Mouse (Mus musculus) lung, postnatal 0 days (tissue): ENCODE data around the gene Gapvd1.

Experiments
- CTCF ChIP-seq: IDR thresholded peaks from 2 replicates; pipeline ENCODE4 v1.5.1; 2016; ENCODE audit warnings: antibody characterized with exemption, mild to moderate bottlenecking
- EP300 ChIP-seq: IDR thresholded peaks from 2 replicates; pipeline ENCODE4 v1.6.1; 2016; ENCODE audit warnings: antibody characterized with exemption, mild to moderate bottlenecking, control low read depth

GRCm38 (mm10) chr2:34762174-34762573, 7.1 kb upstream of the Gapvd1 start:
- TF ChIP-seq CTCF, result no peak
- TF ChIP-seq EP300, result no peak
